Mouse (Mus musculus): ENCODE data around the gene Sox5.

Sox5 gene

GRCm38 (mm10) chr6:144339554-144339953 lies 442.2 kb downstream of the Sox5 start:
- in situ Hi-C loops (cut with MboI; ENCODE audit: low sequenced_read_pairs): no loop called here

- in situ Hi-C loops (cut with MboI; ENCODE audit: low sequenced_read_pairs): no loop called here
Observed at GRCm38 (mm10) chr6:144339006-144339405, 442.8 kb downstream of the Sox5 start.

GRCm38 (mm10) chr6:144338221-144338620 lies 443.6 kb downstream of the Sox5 start:
- in situ Hi-C loops (cut with MboI; ENCODE audit: low sequenced_read_pairs): no loop called here

GRCm38 (mm10) chr6:144337436-144337969 lies 444.3 kb downstream of the Sox5 start:
- in situ Hi-C loops (cut with MboI; ENCODE audit: low sequenced_read_pairs): no loop called here

GRCm38 (mm10) chr6:144336789-144337188 lies 445.0 kb downstream of the Sox5 start:
- in situ Hi-C loops (cut with MboI; ENCODE audit: low sequenced_read_pairs): no loop called here

- in situ Hi-C loops (cut with MboI; ENCODE audit: low sequenced_read_pairs): no loop called here
Observed at GRCm38 (mm10) chr6:144333146-144333545, 448.6 kb downstream of the Sox5 start.

GRCm38 (mm10) chr6:144332027-144332426 lies 449.8 kb downstream of the Sox5 start:
- in situ Hi-C loops (cut with MboI; ENCODE audit: low sequenced_read_pairs): no loop called here

GRCm38 (mm10) chr6:144329311-144329930 lies 452.4 kb downstream of the Sox5 start:
- in situ Hi-C loops (cut with MboI; ENCODE audit: low sequenced_read_pairs): no loop called here

GRCm38 (mm10) chr6:144328779-144329178 lies 453.0 kb downstream of the Sox5 start:
- in situ Hi-C loops (cut with MboI; ENCODE audit: low sequenced_read_pairs): no loop called here

GRCm38 (mm10) chr6:144326817-144327216 lies 455.0 kb downstream of the Sox5 start:
- in situ Hi-C loops (cut with MboI; ENCODE audit: low sequenced_read_pairs): no loop called here

GRCm38 (mm10) chr6:144323372-144323771 lies 458.4 kb downstream of the Sox5 start:
- in situ Hi-C loops (cut with MboI; ENCODE audit: low sequenced_read_pairs): no loop called here

GRCm38 (mm10) chr6:144322297-144323047 lies 459.3 kb downstream of the Sox5 start:
- in situ Hi-C loops (cut with MboI; ENCODE audit: low sequenced_read_pairs): no loop called here

- in situ Hi-C loops (cut with MboI; ENCODE audit: low sequenced_read_pairs): no loop called here
Observed at GRCm38 (mm10) chr6:144320327-144320726, 461.4 kb downstream of the Sox5 start.

GRCm38 (mm10) chr6:144319717-144320116 lies 462.1 kb downstream of the Sox5 start:
- in situ Hi-C loops (cut with MboI; ENCODE audit: low sequenced_read_pairs): no loop called here

- in situ Hi-C loops (cut with MboI; ENCODE audit: low sequenced_read_pairs): no loop called here
Observed at GRCm38 (mm10) chr6:144312781-144313754, 468.7 kb downstream of the Sox5 start.

GRCm38 (mm10) chr6:144312282-144312780 lies 469.4 kb downstream of the Sox5 start:
- in situ Hi-C loops (cut with MboI; ENCODE audit: low sequenced_read_pairs): no loop called here

- in situ Hi-C loops (cut with MboI; ENCODE audit: low sequenced_read_pairs): no loop called here
Observed at GRCm38 (mm10) chr6:144311754-144312153, 470.0 kb downstream of the Sox5 start.

- in situ Hi-C loops (cut with MboI; ENCODE audit: low sequenced_read_pairs): no loop called here
Observed at GRCm38 (mm10) chr6:144309171-144309570, 472.6 kb downstream of the Sox5 start.

GRCm38 (mm10) chr6:144307551-144308149 lies 474.1 kb downstream of the Sox5 start:
- in situ Hi-C loops (cut with MboI; ENCODE audit: low sequenced_read_pairs): no loop called here

GRCm38 (mm10) chr6:144302823-144303222 lies 479.0 kb downstream of the Sox5 start:
- in situ Hi-C loops (cut with MboI; ENCODE audit: low sequenced_read_pairs): no loop called here
